Mouse (Mus musculus) liver, embryonic 11.5 days (tissue): ENCODE measurements around the gene Ocln. TPM values are rescaled to one million over a fixed set of nuclear protein-coding genes. Genes with fewer than 3 reads are reported as not detected.
A peak's percentile ranks its signal among the peaks of the same experiment; 100 is the strongest.

ENCODE experiments used
- ATAC-seq: fragments of 200-750 bp; cut with Nextera tagmentation; replicated peaks from 2 replicates; pipeline ENCODE4 v1.8.0; 2017; ENCODE audit warnings: moderate number of reproducible peaks, mild to moderate bottlenecking, moderate TSS enrichment, moderate library complexity; ENCODE audit not compliant: low FRiP score
- DNase-seq: peaks from one replicate; pipeline ENCODE4 v3.0.0-alpha.2; 2017; ENCODE audit warnings: low spot score
- H3K27ac ChIP-seq: fragments of 300-500 bp; sonication (generic); 2 replicates; pipeline ENCODE4 v1.5.1; 2014; ENCODE audit warnings: mild to moderate bottlenecking, low read depth, low read length, control low read depth
- H3K27me3 ChIP-seq: fragments of 300-500 bp; sonication (generic); replicated peaks from 2 replicates; pipeline ENCODE4 v1.6.1; 2014; ENCODE audit warnings: low read length, mixed read lengths; ENCODE audit not compliant: control insufficient read depth, insufficient read depth
- H3K36me3 ChIP-seq: fragments of 300-500 bp; sonication (generic); 2 replicates; pipeline ENCODE4 v1.6.1; 2014; ENCODE audit warnings: mild to moderate bottlenecking, low read length, moderate library complexity, mixed read lengths; ENCODE audit not compliant: control insufficient read depth, insufficient read depth
- H3K4me1 ChIP-seq: fragments of 300-500 bp; sonication (generic); replicated peaks from 2 replicates; pipeline ENCODE4 v1.6.1; 2014; ENCODE audit warnings: low read length, mixed read lengths; ENCODE audit not compliant: control insufficient read depth, insufficient read depth
- H3K4me2 ChIP-seq: fragments of 300-500 bp; sonication (generic); 2 replicates; pipeline ENCODE4 v1.6.1; 2014; ENCODE audit warnings: mild to moderate bottlenecking, control low read depth, moderate library complexity
- H3K4me3 ChIP-seq: fragments of 300-500 bp; sonication (generic); 2 replicates; pipeline ENCODE4 v1.5.1; 2014; ENCODE audit warnings: low read depth, low read length, control low read depth
- H3K9ac ChIP-seq: fragments of 300-500 bp; sonication (generic); 2 replicates; pipeline ENCODE4 v1.6.1; 2014; ENCODE audit warnings: low read depth, low read length, control low read depth
- H3K9me3 ChIP-seq: fragments of 300-500 bp; sonication (generic); 2 replicates; pipeline ENCODE4 v1.6.1; 2016; ENCODE audit warnings: low read length, inconsistent platforms, mixed read lengths; ENCODE audit not compliant: control insufficient read depth
- WGBS: fragments of 180-500 bp; shearing (Covaris S2); extraction: QIAGEN DNeasy Blood & Tissue Kit; methylation state at CpG from one replicate; pipeline ENCODE4 v1.1.7; 2014; 5-methylcytosine and 5-hydroxymethylcytosine counted together
- polyA plus RNA-seq: library from polyadenylated mRNA; unstranded; fragments of >200 nt; fragmentation: Nextera tagmentation; extraction: Ambion mirVana; gene quantifications from 2 replicates; pipeline ENCODE4 v1.2.1, GENCODE M21; 2014

Gene Ocln
- polyA plus RNA-seq = 8.5 and 9.4 TPM in 2 replicates

DNA sequence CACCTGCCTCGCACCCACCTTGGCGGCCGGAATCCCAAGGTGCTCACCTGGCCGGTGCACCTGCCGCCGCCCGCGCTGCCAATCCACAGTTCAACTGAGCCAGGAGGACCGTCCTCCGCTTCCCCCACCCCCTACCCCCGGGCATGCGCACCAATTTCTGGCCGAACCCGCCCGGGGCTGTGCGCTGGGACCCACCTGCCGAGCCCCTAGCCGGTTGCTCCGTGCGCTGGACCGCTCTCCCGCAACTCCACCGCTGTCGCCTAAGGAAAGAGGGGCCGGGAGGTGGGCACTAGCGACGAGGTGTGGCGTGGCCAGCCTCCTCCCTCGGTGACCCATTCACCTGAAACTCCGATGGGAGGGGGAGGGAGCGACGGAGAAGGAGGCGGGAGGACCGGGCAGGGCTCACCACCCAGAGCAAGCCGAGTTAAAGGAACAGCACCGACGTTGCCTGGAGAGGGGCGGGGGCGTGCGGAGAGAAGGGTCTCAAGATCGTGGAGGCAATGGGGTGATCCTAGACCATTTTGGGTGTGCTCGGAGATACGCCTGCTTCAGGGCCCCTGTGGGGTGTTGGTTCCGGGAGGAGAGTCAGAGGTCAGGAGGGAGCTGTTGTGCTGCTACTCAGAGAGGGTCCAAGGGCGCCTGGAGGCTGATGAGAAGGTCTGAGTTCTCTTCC is at the start of gene Ocln:
Gene Ocln (minus strand): TSS at position 350 of the 673 bp plus-strand sequence.
- H3K4me2 ChIP-seq = peak within 1 kb of the TSS; percentile 92
- no peaks in the 10 kb centered on the region for H3K36me3 ChIP-seq
- H3K9me3 ChIP-seq = no peaks in the 10 kb centered on the region
- H3K9ac ChIP-seq = peak within 1 kb of the TSS; percentile 57
- WGBS = under 1% methylated on average over 45 of the region's 45 CpGs
- no peak within 1 kb of the TSS for H3K27ac ChIP-seq
- H3K4me1 ChIP-seq = 0 out of 2 replicates have a peak, but pooled peaks cover 5% of the 10 kb centered on the region
- ATAC-seq (peak; percentile 60), DNase-seq (peak; percentile 72)
- peaks cover 44% of the 10 kb centered on the region for H3K27me3 ChIP-seq
- H3K4me3 ChIP-seq = peak within 1 kb of the TSS; percentile 67

DNA sequence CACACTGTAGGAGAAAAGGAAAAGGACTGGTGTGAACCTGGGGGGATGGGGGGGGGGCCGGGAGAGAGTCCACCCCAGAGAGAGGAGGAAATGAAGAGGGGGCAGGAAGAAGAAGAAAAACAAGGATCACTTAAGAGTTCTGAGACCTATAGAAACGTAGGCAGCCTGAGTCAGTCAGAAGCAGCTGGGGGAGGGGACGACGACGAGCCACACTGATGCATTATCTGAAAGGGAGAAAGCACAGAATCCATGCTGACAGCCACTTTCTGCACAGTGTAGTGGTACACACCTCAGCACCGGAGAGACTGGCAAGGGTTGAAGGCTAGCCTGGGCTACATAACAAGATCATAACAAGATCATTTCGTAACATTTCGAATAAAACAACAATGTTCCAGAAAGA is 48.5 kb upstream of the Ocln start:
- peak overlapping the region; percentile 22; the same call in 1 of the 2 replicates for H3K4me3 ChIP-seq
- no peak for DNase-seq

DNA sequence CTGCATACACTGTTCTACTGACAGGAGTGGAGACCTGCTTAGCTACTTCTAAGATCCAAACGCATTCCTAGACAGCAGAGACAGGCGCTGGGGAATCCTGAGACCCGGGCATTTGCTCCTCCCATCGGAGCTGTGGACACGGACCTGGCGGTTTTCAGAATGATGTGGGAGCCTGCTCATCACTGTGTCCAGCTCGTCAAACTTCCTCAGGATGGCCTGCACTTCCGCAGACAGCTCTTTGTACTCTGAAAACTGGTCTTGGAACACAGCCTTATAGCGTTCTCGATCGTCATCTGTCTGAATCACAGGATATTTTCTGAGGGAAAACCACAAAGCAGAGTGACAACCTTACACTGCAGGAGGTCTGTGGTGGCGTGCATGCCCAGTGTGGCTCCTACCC is 47.8 kb upstream of the Ocln start:
- Histone ChIP-seq H3K4me3 (no peak overlapping the region), H3K27ac (peak overlapping the region; percentile 34; the same call in 1 of the 2 replicates), H3K4me2 (peak overlapping the region; percentile 61), H3K9me3 (no peaks in the 10 kb centered on the region), H3K27me3 (no peaks in the 10 kb centered on the region), H3K4me1 (peaks cover 8% of the 10 kb centered on the region; the same call in 1 of the 2 replicates), H3K36me3 (no peaks in the 10 kb centered on the region), H3K9ac (no peak overlapping the region; the same call in 1 of the 2 replicates)
- no peak for DNase-seq
- 61% methylated on average over 12 of the region's 12 CpGs for WGBS
- ATAC-seq = no peak

More for the DNA sequence above, 48.5 kb upstream of the Ocln start:
- WGBS = 40% methylated on average over 8 of the region's 8 CpGs
- no peaks in the 10 kb centered on the region for H3K9me3 ChIP-seq
- peak overlapping the region; percentile 28 for H3K9ac ChIP-seq
- peak overlapping the region; percentile 34; the same call in 1 of the 2 replicates for H3K27ac ChIP-seq
- no peaks in the 10 kb centered on the region for H3K36me3 ChIP-seq
- no peaks in the 10 kb centered on the region for H3K27me3 ChIP-seq
- peak; percentile 60 for ATAC-seq
- H3K4me2 ChIP-seq = peak overlapping the region; percentile 61
- peaks cover 8% of the 10 kb centered on the region; the same call in 1 of the 2 replicates for H3K4me1 ChIP-seq

DNA sequence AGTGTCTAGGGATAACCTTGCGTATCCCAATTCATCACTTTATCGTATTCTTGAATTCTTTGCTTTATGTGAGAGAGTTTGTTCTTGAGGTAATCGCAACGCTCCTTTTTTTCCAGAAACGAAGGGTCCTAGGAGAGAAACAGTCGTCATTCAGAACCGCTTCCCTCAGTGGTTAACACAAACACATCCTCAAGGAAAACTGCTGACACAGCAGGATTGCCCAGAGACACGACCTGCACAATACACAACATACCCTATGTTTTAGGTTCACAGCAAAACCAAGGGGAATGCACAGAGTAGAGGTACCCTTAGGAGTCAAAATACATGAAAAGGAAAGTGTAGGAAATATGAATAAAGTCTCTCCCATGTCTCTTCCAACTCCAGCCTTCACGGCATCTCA is 44.8 kb upstream of the Ocln start:
- Histone ChIP-seq H3K4me2 (no peak overlapping the region), H3K4me1 (peaks cover 8% of the 10 kb centered on the region; the same call in 1 of the 2 replicates), H3K27me3 (no peaks in the 10 kb centered on the region), H3K9me3 (no peaks in the 10 kb centered on the region), H3K36me3 (no peaks in the 10 kb centered on the region), H3K27ac (no peak overlapping the region), H3K4me3 (no peak overlapping the region), H3K9ac (no peak overlapping the region)
- 85% methylated on average over 9 of the region's 9 CpGs for WGBS
- DNase-seq (no peak), ATAC-seq (no peak)

DNA sequence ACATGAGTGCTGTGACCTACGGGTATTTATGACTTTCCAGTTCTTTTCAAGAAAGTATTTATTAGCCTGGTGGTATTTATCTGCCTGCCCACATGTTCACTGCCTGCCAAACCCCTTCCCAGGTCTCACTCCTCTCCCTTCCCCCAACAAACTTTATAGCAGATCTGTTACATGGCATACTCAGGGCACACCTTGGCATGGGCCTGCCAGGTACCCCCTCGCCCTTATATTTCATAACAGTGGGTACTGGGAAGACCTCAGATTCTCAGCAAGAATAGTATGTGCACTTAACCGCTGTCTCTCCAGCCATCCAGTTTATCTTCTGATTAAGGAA is 43.0 kb upstream of the Ocln start:
- ATAC-seq = no peak; the same call in 1 of the 2 replicates
- Histone ChIP-seq H3K4me1 (0 out of 2 replicates have a peak, but pooled peaks cover 3% of the 10 kb centered on the region), H3K9ac (no peak overlapping the region), H3K27ac (no peak overlapping the region), H3K36me3 (no peaks in the 10 kb centered on the region), H3K9me3 (no peaks in the 10 kb centered on the region), H3K4me2 (no peak overlapping the region), H3K4me3 (no peak overlapping the region), H3K27me3 (no peaks in the 10 kb centered on the region)
- DNase-seq = no peak
- WGBS = 80% methylated on average over 3 of the region's 3 CpGs

DNA sequence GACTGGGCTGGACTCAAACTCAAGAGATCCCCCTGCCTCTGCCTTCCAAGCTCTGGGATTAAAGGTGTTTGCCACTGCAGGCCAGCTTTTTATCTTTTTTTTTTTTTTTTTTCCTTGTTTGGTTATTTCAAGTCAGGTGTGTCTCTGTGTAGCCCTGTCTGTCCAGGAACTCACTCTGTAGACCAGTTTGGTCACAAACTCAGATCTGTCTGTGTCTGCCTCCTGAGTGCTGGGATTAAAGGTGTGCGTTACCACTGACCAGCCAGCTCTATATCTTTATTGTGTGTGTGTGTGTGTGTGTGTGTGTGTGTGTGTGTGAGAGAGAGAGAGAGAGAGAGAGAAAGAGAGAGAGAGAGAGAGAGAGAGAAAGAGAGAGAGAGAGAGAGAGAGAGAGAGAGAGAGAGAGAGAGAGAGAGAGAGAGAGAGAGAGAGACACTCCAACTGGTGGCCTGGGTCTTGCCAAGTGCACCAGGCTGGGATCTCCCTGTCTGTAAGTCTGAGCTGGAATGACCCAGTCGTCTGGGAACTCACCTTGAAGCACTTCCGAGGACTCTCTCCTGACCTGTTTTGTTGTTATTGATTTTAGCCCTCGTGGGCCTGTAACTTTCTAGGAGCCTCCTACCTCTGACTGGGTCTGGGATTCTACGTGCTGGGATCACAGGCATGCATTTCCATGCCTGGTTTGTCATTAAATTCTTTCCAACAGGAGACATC is 42.5 kb upstream of the Ocln start:
- Histone ChIP-seq H3K4me2 (no peak overlapping the region), H3K27ac (no peak overlapping the region), H3K9me3 (no peaks in the 10 kb centered on the region), H3K4me3 (no peak overlapping the region), H3K4me1 (no peaks in the 10 kb centered on the region), H3K27me3 (no peaks in the 10 kb centered on the region), H3K9ac (no peak overlapping the region), H3K36me3 (no peaks in the 10 kb centered on the region)
- no peak; the same call in 1 of the 2 replicates for ATAC-seq
- no peak for DNase-seq
- 71% methylated on average over 5 of the region's 5 CpGs for WGBS

DNA sequence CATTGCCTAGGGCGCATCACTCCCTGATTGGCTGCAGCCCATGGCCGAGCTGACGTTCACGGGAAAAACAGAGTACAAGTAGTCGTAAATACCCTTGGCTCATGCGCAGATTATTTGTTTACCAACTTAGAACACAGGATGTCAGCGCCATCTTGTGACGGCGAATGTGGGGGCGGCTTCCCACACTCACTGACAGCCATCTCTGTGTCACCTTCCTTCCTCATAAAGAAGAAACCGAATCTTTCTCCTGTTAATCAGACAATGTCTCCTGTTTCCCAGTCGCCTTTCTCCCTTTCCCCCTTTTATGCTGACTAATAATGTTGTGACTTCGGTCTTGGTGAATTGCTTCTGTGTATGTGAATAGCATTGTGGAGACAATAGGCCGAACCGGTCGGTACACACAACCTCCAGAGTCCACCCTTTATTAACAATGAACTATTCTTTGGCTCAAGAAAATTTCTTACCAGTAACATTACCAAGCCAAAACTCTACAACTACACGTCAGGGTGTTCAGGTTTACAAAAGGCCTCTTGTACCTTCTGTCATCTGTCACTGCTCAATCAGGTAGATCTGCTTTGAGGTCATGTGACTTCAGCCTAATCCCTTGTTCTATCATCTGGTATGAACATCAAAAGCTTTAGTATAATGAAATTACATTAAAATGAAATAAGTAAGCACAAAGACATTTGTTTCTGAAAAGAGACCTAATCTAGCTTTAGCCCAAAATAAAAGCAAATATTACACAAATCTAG is 41.7 kb upstream of the Ocln start:
- 56% methylated on average over 11 of the region's 17 CpGs for WGBS
- ATAC-seq (peak; percentile 54; the same call in 1 of the 2 replicates), DNase-seq (no peak)
- Histone ChIP-seq H3K27me3 (no peaks in the 10 kb centered on the region), H3K4me2 (peak overlapping the region; percentile 46), H3K4me3 (peak overlapping the region; percentile 26; the same call in 1 of the 2 replicates), H3K27ac (no peak overlapping the region; the same call in 1 of the 2 replicates), H3K4me1 (no peaks in the 10 kb centered on the region), H3K9me3 (no peaks in the 10 kb centered on the region), H3K36me3 (no peaks in the 10 kb centered on the region), H3K9ac (no peak overlapping the region)

DNA sequence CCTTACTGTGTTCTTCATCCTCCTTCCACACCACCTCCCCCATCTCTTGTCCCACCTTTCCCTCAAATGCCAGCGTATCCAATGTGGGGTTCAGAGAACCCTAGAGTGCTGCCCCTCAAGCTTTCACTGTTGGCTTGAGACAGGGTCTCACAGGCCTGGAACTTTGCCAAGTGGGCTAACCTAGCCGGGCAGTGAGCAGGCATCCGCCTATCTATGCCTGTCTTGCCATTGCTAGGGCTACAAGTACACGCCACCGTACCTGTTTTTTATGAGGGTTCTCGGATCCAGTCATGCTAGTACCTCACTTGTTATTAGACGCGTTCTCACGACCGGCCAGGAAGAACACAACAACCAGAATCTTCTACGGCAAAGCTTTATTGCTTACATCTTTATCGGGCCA is 36.1 kb upstream of the Ocln start:
- Histone ChIP-seq H3K27me3 (no peaks in the 10 kb centered on the region), H3K9ac (0 out of 2 replicates have a peak overlapping the region, but pooled peaks have one; percentile 25), H3K9me3 (no peaks in the 10 kb centered on the region), H3K4me2 (peak overlapping the region; percentile 38), H3K36me3 (no peaks in the 10 kb centered on the region), H3K27ac (no peak overlapping the region), H3K4me3 (peak overlapping the region; percentile 31; the same call in 1 of the 2 replicates), H3K4me1 (no peaks in the 10 kb centered on the region)
- ATAC-seq (0 out of 2 replicates have a peak, but pooled peaks have one; percentile 36), DNase-seq (no peak)
- 91% methylated on average over 11 of the region's 12 CpGs for WGBS
